Mouse (Mus musculus): ENCODE results near the gene Rnaseh1.

The Rnaseh1 gene

DNA sequence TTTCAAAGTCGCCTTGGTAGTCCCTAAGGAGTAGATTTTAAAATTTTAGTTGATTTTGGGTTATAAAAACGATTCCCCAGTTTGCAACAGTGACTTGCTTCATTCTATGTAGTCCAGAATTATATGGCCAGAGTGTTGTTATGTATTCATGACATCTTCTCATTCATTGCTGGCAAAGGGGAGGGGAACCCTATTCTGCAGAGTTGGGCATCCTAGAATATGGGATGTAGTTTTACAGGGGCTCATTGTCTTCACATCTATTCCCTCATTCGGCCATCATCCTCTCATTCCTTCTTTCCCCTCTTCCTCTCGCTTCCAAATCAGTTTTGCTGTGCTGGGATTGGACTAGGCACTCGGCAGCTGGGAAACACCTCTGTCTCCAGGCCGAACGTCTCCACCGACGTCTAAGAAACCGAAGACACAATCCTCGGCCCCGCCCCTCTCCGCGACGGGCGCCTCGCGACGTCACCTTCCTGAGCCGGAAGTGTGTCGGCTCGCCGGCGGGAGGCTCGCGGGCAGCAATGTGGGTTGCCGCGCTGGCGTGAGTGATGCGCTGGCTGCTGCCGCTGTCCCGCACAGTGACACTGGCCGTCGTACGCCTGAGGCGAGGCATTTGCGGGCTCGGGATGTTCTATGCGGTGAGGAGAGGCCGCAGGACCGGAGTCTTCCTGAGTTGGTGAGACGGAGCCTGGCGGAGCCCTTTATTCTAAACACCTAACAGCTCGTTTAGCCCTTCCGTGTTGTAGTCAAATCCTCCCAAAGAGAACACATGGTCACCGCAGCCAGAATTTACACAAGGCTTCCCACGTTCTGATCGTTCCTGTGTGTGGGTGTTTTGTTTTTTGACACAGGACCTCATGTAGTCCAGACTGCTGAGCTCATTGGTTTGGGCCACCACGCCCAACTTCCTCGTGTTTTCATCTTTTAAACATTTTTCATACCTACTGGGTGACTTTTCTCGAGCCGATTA lies at the start of gene Rnaseh1:
Rnaseh1 (plus strand) TSS at position 462 of the 970 bp plus-strand sequence.
- peak; percentile 88 for DNase-seq (ENCODE audit: low spot score)

DNA sequence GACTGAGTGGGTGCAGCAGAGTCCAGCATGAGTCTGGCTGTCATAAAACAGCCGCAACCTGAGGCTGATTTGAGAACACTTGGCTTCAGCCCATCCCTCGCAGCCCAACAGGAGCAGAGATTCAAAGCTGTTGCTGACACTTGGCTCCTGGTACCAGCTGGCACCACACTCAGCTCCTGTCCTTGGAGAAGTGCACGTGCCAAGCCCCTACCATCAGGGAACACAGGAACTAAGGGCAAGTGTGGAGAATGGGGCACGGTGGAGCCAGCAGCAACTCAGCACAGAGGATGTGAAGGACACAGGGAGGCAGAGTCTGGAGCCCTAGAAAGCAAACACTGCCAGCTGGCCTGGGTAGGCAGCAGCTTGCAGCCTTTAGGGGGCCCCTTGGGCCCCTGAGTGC lies 47.1 kb upstream of the Rnaseh1 start:
- DNase-seq (ENCODE audit: low spot score) = peak; percentile 59

DNA sequence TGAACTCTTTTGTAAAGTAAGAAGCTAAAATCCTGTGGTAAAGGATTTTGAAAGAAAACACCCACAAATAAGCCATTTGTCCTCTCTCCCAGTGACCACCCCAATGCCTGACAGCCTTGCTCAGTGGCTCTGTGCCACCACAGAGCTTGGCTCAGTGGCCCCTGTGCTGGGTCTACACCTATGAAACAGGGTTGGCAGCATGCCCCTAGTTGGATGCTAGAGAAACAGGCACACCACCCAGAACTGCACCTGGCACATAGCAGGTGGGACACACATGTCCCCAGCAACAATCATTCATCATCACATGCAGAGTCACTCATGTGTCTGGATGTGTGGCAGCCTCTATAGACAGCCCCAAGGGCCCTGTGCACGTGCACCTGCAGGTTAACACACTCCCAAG lies 45.9 kb upstream of the Rnaseh1 start:
- DNase-seq (ENCODE audit: low spot score) = no peak

DNA sequence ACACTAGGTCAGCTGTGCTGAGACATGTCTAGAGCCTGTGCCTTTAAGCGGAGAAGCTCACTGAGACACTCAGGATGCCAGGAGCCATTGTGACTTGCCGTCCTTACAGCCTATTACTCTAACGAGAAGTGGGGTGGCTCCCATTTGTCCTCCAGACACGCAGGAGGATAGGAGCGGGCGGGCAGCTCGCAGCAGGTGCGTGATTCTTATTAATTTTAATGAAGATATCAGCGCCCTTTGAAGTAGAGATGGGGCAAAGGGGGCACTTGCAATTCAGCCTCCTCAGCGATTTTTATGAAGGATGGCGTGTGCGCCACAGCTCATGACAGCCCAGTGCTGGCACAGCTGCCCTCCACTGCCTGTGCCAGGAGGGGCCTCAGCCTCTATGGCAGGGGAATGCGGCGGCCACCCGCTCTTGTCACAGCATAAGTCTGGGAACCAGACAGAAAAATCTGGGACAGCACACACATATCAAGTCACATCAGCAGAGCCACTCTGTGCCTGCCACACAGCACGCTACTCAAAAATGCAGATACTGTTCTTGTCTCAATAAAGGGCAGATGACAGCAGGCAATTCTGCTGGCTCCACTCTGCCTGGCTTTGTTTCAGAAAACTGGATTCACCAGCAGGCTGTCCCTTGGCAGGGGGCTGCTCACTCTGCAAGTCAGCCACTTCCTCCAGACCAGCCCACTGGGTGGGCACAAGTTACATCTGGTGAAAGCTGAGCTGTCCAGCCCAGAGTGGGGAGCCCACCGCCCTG lies 41.7 kb upstream of the Rnaseh1 start:
- DNase-seq (ENCODE audit: low spot score) = no peak

DNA sequence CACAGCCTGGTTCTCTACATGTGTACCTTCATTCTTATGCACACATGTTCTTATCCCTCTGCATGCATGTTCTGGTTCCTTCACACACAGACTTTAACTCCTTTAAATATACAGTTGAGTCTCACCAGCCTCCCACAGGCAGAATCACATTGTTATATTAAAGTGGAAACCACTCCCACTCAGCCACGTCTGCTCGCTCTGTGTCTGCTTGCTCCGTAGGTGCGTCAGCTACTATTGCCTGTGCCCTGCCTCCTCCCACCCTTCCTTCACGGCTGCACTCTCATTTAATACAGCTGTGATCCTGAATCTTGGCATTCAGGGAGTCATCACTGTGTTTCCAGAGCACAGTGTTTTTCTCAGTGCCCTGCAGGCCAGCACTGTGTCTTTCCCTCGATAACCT lies 37.0 kb upstream of the Rnaseh1 start:
- DNase-seq (ENCODE audit: low spot score) = no peak

DNA sequence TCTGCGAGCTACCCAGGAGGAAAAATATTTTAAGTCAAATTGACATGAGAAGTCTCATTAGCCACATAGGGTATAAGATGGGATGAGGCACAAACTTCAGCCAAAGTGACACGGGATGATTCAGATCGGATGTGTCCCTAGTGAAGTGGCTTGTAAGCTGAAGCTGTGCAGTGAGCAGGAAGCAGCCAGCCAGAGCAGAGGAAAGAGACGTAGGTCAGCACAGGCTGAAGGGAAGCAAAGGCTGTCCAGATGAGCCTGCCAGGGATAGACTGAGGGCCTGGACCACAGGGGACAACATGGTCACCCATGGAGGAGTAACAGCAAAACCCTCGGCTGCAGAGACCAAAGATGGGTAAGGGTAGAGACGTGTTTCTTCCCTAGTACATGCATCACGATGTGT lies 35.0 kb upstream of the Rnaseh1 start:
- DNase-seq (ENCODE audit: low spot score) = no peak

DNA sequence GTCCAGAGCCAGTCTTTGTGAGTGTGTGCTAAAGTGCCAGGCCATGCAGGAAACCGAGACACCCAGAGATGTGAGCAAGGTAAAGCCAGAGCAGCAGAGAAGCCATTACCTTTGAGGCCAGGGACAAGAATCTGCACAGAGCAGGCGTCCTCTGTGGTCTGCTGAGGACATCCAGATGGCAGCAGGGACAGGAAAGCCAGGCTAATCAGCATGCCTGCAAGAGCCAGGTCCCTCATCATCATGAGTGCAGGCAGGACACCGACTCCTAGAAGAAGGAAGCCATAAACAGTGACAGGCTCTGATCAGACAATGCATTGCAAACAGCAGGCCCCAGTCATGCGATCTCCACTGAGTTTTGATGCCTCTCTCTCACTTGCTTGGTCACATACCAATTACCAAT lies 32.1 kb upstream of the Rnaseh1 start:
- no peak for DNase-seq (ENCODE audit: low spot score)

DNA sequence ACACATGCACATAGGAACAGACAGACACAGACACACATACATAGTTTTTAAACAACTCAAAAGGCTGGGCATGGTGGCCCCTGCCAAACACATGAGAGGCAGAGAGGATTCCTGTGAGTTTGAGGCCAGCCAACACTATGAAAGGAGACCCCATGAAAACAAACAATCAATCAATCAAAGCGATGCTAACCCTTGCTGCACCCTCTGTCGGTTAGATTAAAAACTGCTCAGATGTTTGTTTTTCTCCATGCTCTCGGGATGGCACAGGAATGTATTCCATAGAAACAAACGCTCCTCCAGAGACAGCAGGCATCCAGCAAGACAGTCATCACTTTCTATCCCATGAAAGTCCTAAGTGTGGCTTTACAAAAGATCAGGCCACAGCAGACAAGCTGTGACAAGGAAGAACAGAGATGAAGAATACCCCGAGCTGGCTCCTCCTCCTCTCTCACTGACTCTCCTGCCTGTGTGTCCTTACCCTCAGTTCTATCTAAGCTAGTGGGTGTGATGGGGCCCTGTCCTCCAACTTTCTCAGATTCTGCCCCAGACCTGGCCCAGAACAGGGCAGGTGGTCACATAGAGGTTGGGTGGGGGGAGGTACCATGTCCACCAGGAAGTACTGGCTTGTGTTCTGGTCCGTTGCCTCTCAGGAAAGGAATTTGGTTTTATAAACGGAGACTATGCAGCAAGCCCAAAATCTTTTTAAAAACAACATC lies 27.8 kb upstream of the Rnaseh1 start:
- DNase-seq (ENCODE audit: low spot score) = no peak

DNA sequence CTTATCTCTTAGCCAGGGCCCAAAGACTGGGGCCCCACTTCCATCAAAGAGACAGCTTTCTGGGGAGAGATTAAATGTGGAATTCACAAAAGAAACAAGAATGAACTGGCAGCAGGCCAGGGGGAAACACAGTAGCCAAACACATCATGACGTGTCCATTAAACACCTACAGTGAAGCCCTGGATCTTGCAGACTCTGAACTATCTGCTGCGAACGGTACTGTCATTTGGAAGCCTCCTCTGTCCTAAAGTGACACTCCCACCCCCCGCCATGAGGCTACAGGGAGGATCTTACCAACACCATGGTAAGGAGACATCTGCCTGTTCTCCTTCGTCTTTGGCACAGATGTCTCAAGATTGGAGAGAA lies 27.3 kb upstream of the Rnaseh1 start:
- DNase-seq (ENCODE audit: low spot score) = no peak

DNA sequence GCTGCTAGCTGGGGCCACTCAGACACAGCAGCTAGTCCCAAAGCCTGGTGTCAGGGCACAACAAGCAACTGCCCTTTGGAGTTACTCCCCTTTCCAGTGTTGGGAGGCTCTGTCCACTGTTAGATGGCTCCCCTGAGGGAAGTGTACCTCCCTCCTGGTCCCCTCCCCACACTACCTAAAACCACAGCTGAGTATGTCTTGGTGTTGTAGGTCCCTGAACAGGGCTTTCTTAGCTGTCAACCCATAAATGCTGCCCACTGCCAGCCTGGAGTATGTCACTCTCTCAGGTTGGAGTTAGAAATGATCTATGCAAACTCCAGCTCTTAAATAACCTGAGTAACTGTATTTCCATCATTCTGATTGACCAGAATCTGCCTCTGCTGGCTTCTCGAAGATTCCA lies 26.8 kb upstream of the Rnaseh1 start:
- DNase-seq (ENCODE audit: low spot score) = no peak

DNA sequence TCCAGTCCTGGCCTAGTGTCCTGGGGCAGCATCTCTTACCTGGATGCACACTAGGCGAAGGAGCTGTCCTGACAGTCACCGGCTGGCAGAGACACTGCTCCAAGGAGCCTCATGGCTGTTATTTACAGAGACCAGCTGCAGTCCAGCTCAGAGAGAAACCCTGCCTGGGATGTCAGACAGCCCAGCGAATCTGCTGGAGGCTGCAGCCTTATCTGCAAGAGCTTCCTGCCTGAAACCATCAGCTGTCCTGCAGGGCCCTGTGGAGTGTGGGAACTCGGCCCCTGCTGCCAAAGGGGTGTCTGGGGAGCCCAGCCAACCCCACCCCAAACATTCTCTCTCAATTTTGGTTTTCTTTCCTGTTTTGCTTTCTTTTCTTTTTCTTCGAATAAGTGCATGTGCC lies 26.2 kb upstream of the Rnaseh1 start, which contains the start of gene Colec11:
Colec11 (minus strand) TSS at position 183 of the 400 bp plus-strand sequence.
- no peak for DNase-seq (ENCODE audit: low spot score)

DNA sequence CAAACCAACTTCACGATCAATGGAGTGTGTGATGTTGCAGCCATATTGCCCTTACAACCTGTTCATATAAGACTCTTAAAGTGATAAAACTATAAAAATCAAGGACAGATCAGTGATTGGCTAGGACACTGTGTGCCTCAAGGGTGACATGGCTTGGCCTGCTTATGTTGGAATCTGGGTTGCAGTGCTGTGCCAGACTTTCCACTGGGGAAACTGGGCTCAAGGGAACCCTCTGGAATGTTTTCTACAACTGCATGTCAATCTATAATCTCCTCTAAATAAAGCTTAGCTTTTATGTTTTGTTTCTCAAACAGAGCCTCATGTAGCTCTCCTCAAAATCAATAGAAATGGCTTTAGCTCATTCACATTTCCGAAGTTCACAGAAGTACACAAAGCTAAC lies 25.2 kb upstream of the Rnaseh1 start:
- DNase-seq (ENCODE audit: low spot score) = no peak

DNA sequence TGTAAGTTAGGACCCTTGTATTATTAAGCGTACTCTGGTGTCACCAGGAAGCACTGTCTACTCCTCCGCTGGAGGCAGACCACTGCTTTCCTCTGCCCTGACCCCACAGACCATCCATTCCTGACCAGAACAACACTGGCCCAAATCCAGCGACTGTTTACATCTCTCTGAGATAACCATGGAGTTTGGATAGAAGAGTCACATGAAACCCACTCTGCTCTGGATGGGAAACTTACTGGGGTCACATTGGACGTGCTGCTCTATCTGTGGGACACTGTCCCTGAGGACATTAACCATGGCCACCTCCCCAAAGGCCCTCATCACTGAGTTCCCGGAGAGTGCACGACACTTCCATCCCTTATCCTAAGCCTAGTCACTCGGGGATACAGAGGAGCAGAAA lies 24.0 kb upstream of the Rnaseh1 start:
- DNase-seq (ENCODE audit: low spot score) = no peak

DNA sequence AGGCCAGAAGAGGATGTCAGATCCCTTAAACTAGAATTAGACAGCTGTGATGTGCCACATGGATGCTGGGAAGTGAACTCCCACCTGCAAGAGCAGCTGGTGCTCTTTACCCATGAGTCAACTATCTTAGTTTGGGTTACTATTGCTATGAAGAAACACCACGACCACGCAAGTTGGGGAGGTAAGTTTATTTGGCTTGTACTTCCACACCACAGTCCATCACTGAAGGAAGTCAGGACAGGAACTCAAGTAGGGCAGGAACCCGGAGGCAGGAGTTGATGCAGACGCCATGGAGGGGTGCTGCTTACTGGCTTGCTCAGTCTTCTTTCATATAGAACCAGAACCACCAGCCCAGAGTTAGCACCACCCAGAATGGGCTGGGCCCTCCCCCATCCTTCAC lies 22.3 kb upstream of the Rnaseh1 start:
- no peak for DNase-seq (ENCODE audit: low spot score)

DNA sequence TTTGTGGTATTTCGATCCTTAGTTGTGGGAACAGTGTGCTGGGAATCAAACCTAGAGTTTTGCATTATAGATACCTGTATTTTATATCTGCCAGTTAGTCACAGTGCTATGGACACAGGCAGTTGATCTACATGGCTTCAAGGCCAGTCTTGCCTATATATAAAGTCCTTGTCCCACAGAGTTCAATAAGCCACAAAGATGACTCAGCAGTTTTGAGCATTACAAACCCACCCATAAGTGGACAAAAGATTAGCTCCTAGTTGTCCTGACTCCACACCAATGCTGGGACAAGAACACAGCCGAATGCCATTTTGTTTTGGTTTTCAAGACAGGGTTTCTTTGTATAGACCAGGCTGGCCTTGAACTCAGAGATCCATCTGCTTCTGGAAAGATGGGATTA lies 21.0 kb upstream of the Rnaseh1 start:
- no peak for DNase-seq (ENCODE audit: low spot score)

DNA sequence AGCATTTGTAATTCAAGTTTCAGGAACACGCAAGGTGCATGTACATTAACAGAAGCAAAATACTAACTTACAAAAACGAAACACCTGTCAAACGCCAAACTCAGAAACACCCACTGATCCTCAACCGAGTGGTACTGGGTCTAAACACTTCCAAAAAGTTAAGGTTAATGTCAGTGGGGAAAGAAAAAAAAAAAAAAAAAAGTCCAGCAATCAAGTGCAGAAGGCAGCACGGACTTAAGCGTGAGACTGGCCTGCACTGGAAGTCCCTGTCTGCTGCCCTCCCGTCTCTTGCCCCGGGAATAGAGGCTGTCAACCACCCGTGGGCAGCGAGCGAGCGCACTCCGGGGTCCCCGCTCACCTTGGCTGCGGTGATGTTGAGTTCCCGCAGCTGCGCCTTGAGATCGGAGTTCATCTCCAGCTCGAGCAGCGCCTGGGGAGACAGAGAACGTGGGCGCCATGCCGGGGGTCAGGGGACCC lies 14.3 kb upstream of the Rnaseh1 start:
- no peak for DNase-seq (ENCODE audit: low spot score)

DNA sequence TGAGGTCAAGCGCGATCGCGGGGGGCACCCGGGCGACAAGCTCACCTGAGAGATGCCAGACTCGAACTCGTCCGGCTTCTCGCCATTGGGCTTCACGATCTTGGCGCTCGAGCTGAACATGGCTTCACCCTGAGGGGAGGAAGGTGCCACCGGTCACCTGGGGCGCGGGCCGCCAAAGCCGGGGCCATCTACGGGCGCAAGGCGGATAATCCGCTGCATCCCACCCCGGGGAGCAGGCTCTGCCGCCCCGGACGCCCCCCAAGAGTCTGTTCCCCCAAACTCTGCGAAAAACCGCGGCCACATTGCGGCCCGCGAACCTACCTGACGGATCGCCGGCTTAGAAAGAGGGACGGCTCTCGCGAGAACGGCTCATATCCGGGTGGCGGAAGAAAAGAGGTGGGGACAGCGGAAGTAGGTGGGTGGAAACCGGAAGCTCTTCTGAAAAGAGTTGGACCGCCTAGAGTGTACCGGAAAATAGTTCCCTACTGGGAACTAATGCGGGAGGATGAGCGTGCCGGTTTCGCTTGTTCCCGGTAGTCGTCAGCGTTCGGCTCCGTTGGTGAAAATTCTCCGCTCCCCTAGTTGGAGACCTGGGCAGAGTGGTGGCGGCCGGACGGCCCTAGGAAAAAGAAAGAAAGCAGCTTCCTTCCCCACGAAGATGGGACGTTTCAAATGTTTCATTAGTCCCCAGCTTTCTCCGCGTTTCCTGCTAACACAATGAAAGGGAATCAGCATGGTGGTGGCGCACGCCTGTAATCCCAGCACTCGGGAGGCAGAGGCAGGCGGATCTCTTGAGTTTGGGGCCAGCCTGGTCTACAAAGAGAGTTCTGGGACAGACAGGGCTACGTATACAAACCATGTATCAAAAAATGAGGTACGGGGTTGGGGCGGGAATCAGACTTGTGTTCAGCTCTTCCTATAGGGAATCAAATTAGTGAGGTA lies 13.6 kb upstream of the Rnaseh1 start, which contains the start of gene Rps7:
Rps7 (minus strand) TSS at position 419 of the 942 bp plus-strand sequence.
- DNase-seq (ENCODE audit: low spot score) = peak; percentile 88

DNA sequence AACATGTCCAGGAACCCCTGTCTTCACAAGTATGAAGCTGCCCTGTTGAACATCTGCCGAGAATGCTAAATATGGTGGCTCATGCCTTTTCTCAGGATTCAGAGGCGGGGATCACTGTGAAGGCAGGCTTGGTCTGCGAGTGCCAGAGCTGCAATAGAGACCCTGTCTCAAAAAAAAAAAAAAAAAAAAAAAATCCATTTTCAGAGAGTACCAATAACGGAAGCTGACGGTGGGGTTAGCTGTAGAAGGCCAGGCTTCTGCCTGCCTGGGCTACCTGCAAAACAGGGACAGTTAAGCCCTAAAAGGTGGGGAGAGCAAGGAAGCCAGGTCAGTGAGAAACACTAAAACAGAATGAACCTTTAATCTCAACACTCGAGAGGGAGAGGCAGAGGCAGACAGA lies 12.9 kb upstream of the Rnaseh1 start:
- no peak for DNase-seq (ENCODE audit: low spot score)

DNA sequence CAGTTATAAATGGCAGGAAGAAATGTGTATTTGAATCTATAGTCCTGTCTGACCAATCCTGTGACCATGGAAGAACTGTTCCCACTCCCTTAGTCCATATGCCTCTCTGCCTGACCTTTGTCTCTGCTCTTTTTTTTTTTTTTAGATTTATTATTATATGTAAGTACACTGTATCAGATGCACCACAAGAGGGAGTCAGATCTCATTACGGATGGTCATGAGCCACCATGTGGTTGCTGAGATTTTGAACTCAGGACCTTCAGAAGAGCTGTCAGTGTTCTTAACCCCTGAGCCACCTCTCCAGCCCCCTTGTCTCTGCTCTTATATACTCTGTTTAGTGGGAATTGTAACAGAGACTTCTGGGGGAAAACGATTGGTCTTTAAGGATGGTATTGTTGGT lies 10.6 kb upstream of the Rnaseh1 start:
- no peak for DNase-seq (ENCODE audit: low spot score)

DNA sequence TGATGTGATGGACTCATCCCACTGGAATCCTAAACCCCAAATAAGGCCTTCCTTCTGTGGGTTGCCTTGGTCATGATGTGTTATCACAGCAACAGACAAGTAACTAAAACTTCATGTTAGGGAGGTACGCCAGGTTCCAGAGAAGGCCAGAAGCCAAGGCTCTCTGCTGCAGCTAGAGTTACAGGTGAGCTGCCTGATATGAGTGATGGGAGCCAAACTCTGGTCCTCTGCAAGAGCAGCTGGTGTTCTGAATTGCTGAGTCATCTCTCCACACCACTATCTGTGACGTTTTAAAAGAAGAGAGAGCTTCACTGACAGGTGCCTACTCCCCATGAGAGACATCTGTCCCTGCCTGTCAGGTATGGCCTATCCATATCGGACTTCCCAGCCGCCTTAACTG lies 13.2 kb downstream of the Rnaseh1 start:
- DNase-seq (ENCODE audit: low spot score) = no peak

DNA sequence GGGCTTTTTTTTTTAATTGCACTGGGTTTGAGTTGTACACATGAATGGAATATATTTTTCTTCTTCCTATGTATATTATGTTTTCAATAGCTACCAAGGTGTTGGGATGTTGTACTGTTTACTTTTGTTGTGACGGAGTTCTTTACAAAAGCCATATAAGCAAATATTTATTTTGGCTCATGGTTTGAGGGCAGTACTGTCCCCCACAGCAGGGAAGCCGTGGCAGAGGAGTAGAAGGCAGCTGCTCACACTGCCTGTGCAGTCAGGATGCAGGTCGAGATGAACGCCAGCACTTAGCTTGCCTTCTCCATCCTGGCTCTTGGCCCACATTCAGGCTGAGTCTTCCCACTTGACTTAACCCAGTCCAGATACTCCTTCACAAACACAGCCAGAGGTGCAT lies 17.3 kb downstream of the Rnaseh1 start:
- no peak for DNase-seq (ENCODE audit: low spot score)
